Mouse (Mus musculus) heart, embryonic 13.5 days (tissue): ENCODE measurements at regions not wholly inside any gene's neighbourhood (a gene's known extent, or its start where the extent isn't known, plus 50 kb on each side); places are given as distances from the start of the nearest gene placed in this dataset.

Experiments used
- ATAC-seq: fragments of 200-750 bp; cut with Nextera tagmentation; 2 replicates; pipeline ENCODE4 v1.8.0; 2017; ENCODE audit warnings: moderate TSS enrichment; ENCODE audit not compliant: insufficient number of reproducible peaks, low FRiP score, low TSS enrichment; ENCODE audit errors: extremely low read depth
- H3K27ac ChIP-seq: fragments of 300-500 bp; sonication (generic); replicated peaks from 2 replicates; pipeline ENCODE4 v1.5.1; 2015; ENCODE audit warnings: moderate library complexity, mild to moderate bottlenecking, inconsistent platforms
- H3K27me3 ChIP-seq: fragments of 300-500 bp; sonication (generic); replicated peaks from 2 replicates; pipeline ENCODE4 v1.6.1; 2015; ENCODE audit warnings: mild to moderate bottlenecking, inconsistent platforms
- H3K36me3 ChIP-seq: fragments of 300-500 bp; sonication (generic); 2 replicates; pipeline ENCODE4 v1.6.1; 2015; ENCODE audit warnings: mild to moderate bottlenecking, inconsistent platforms
- H3K4me1 ChIP-seq: fragments of 300-500 bp; sonication (generic); 2 replicates; pipeline ENCODE4 v1.6.1; 2015; ENCODE audit warnings: inconsistent platforms
- H3K4me2 ChIP-seq: fragments of 300-500 bp; sonication (generic); 2 replicates; pipeline ENCODE4 v1.6.1; 2015; ENCODE audit warnings: inconsistent platforms, mild to moderate bottlenecking, moderate library complexity
- H3K4me3 ChIP-seq: fragments of 300-500 bp; sonication (generic); 2 replicates; pipeline ENCODE4 v1.5.1; 2015; ENCODE audit warnings: moderate library complexity, mild to moderate bottlenecking, inconsistent platforms
- H3K9ac ChIP-seq: fragments of 300-500 bp; sonication (generic); 2 replicates; pipeline ENCODE4 v1.6.1; 2015; ENCODE audit warnings: inconsistent platforms, mild to moderate bottlenecking, moderate library complexity
- H3K9me3 ChIP-seq: fragments of 300-500 bp; sonication (generic); 2 replicates; pipeline ENCODE4 v1.6.1; 2016; ENCODE audit warnings: inconsistent platforms
- WGBS: fragments of 180-500 bp; shearing (Covaris S2); methylation state at CpG from one replicate; pipeline ENCODE4 v1.1.7; 2015; ENCODE audit warnings: mixed read lengths; 5-methylcytosine and 5-hydroxymethylcytosine counted together

DNA sequence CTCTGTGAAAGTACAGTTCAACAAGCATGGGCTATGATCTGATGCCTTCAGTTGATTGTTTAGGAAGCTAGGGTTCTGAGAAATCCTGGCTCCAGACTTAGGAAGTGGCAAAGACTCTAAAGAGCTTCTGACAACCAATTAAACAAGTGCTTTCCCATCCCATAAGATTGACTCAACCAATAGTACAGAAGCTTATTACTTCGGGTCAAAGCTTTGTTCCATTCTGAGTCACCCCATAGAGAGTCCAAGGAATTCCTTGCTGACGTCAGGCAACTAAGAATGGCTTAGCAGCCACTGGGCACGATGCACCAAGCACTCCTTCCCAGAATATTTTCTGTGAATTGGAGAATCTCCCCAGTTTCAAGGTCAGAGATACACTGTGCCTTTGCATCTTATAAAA, 59.0 kb upstream of the Ntm start:
- Histone ChIP-seq H3K9me3 (no peaks in the 10 kb centered on the region), H3K4me2 (no peak overlapping the region), H3K27ac (no peak overlapping the region), H3K27me3 (no peaks in the 10 kb centered on the region), H3K4me3 (no peak overlapping the region), H3K9ac (no peak overlapping the region), H3K4me1 (peaks cover 15% of the 10 kb centered on the region), H3K36me3 (no peaks in the 10 kb centered on the region)
- ATAC-seq = no peak
- 53% methylated on average over 3 of the region's 3 CpGs for WGBS

DNA sequence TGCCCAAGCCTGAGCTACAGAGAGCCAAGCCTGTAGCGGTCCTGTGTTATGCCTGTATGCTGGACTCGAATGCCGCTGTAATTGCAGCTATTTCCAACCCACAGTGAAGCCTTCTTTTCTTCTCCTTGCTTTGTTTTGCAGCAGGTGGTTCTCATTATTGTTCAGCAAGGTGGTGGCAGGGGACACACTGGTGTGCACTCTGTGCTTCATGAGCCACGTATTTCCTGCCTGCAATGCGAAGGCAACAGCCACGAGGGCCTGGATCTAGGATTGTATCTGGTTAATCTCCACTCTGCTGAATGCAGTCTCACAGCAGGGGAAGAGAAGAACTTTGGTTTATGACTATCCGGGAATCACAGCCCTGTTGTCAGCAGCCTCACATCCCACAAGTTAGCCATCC, 62.3 kb upstream of the Ntm start:
- H3K4me1 ChIP-seq = peaks cover 19% of the 10 kb centered on the region
- no peaks in the 10 kb centered on the region for H3K9me3 ChIP-seq
- no peak overlapping the region for H3K4me2 ChIP-seq
- H3K4me3 ChIP-seq = no peak overlapping the region
- WGBS = 57% methylated on average over 7 of the region's 7 CpGs
- H3K9ac ChIP-seq = no peak overlapping the region
- no peaks in the 10 kb centered on the region for H3K36me3 ChIP-seq
- no peaks in the 10 kb centered on the region for H3K27me3 ChIP-seq
- no peak overlapping the region for H3K27ac ChIP-seq
- no peak for ATAC-seq

DNA sequence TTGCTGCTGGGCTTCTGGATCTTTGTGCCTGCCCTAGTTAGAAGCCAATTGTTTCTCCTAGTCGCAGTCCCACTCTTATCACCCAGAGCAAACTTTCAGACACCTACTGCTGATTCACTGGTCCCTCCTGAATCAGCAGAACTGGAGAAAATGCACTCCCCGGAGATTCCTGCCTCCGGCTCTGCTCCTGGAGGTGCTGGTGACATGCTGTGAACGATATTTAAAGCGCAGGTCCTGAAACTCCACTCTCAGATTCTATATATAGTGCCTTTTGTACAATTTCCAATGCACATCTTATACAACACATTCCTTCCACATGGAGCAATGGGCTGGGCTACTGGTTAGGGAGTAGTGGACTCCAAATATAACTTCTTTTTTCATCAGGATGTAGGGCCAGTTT, 64.0 kb upstream of the Ntm start:
- Histone ChIP-seq H3K9me3 (no peaks in the 10 kb centered on the region), H3K36me3 (no peaks in the 10 kb centered on the region), H3K4me2 (peak overlapping the region; percentile 42), H3K27ac (peak overlapping the region; percentile 80), H3K4me1 (peaks cover 19% of the 10 kb centered on the region), H3K4me3 (no peak overlapping the region), H3K27me3 (no peaks in the 10 kb centered on the region), H3K9ac (peak overlapping the region; percentile 20; the same call in 1 of the 2 replicates)
- peak; percentile 37; the same call in 1 of the 2 replicates for ATAC-seq
- 14% methylated on average over 5 of the region's 5 CpGs for WGBS

DNA sequence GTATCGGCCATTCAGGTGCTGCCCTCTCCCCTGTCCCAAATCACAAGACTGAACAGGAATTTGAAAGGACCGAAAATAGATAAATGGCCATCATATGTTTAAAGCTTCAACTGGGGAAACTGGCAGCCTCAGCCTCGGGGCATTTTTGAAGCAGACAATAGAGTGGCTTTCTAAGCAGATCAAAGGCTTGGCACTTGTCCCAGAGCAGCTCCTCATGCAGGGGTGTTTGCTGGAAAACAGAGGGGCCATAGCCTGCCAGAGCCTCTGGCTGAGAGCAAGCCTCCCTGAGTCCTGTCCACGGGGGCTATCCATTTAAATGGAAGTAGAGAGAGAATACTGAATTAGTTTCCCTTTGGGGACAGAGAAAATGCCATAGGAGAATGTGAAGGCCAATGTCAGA, 77.5 kb upstream of the Ntm start:
- WGBS = 28% methylated on average over 4 of the region's 4 CpGs
- ATAC-seq = no peak
- Histone ChIP-seq H3K9ac (no peak overlapping the region), H3K4me1 (peaks cover 12% of the 10 kb centered on the region), H3K27me3 (no peaks in the 10 kb centered on the region), H3K9me3 (no peaks in the 10 kb centered on the region), H3K4me2 (no peak overlapping the region), H3K36me3 (no peaks in the 10 kb centered on the region), H3K4me3 (no peak overlapping the region), H3K27ac (no peak overlapping the region)

DNA sequence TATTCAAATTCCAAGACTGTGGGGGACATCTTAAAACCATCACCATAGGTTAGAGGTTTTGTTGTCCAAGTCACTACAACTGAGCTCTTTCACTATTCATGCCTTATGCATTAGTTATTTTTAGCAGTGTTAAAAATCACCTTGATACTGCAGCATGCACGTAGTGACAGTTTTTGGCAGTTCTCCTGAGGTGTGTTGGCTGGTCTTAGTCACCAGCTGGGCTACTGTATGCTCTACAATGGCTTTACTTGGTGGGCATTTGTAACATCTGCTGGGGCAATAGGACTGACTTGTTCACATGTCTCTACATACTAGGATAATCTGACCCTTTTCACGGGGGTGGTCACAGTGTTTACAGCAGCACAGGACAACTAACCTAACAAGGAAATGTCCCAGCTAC, 101.6 kb upstream of the Ntm start:
- Histone ChIP-seq H3K4me2 (no peak overlapping the region), H3K4me1 (peaks cover 6% of the 10 kb centered on the region), H3K9ac (no peak overlapping the region), H3K27ac (no peak overlapping the region), H3K4me3 (no peak overlapping the region), H3K9me3 (no peaks in the 10 kb centered on the region), H3K27me3 (no peaks in the 10 kb centered on the region), H3K36me3 (no peaks in the 10 kb centered on the region)
- 59% methylated on average over 2 of the region's 2 CpGs for WGBS
- ATAC-seq = no peak

DNA sequence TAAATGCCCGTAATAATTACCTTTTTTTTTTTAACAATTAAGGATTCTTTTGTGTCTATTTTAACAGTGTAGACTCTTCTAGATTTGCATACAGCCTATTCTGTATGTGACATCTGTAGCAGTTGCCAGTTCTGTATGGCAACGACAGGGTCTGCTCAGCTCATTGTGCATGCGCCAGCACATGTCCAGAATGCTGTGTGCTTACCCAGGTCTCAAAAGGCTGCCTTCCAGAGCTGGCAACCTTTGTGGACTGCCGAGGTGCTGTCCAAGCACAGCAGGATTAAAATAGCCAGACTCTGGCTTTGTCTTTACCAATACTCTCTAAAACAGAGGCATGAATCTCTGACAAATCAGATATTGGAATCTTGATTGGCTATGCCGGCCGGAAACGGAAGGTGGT, 105.0 kb upstream of the Ntm start:
- H3K9ac ChIP-seq = no peak overlapping the region
- ATAC-seq = no peak
- no peaks in the 10 kb centered on the region for H3K9me3 ChIP-seq
- WGBS = 73% methylated on average over 7 of the region's 7 CpGs
- no peak overlapping the region for H3K4me3 ChIP-seq
- H3K27me3 ChIP-seq = no peaks in the 10 kb centered on the region
- no peak overlapping the region for H3K4me2 ChIP-seq
- no peaks in the 10 kb centered on the region for H3K36me3 ChIP-seq
- no peaks in the 10 kb centered on the region for H3K4me1 ChIP-seq
- no peak overlapping the region for H3K27ac ChIP-seq

DNA sequence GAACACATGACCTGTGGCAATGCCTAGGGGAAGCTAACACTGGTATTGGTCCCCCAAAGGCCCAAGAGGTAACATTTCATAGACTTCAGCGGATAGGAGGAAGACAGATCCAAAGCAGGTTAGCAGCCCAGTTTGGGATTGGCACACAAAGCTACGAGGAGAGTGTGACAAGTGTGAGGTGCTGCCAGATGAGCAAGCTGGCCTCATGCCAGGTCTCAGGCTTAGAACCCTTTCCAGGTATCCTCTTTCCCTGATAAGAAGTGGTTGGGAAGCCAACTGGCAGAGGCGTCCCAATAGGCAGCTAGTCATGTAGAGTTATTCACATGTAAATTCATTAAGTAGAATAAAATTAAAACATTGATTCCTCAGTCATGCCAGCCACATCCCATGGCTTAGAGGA, 112.3 kb upstream of the Ntm start:
- Histone ChIP-seq H3K36me3 (no peaks in the 10 kb centered on the region), H3K4me2 (no peak overlapping the region), H3K4me1 (peaks cover 7% of the 10 kb centered on the region; the same call in 1 of the 2 replicates), H3K9me3 (no peaks in the 10 kb centered on the region), H3K4me3 (no peak overlapping the region), H3K27ac (no peak overlapping the region), H3K9ac (no peak overlapping the region), H3K27me3 (no peaks in the 10 kb centered on the region)
- ATAC-seq = no peak
- 39% methylated on average over 3 of the region's 3 CpGs for WGBS

DNA sequence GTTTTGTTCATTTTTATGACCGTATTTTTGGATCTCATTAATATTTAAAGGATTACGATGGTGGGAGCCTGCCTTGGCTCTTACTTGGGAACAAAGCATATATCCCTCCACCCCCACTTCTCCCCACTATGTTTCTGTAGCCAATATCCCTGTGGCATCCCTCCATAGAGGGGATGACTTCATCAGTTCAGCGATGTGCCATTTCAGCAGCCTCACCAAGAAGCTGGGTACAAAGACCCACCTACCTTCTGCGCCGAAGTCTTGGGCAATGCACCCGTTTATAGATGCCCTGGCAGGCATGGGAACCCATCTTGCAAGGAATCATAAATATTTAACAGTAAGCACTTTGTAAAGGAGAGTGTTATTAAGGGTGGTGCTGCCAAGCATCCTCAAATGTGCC, 113.1 kb upstream of the Ntm start:
- H3K9ac ChIP-seq = no peak overlapping the region
- H3K27ac ChIP-seq = no peak overlapping the region
- no peaks in the 10 kb centered on the region for H3K9me3 ChIP-seq
- no peak overlapping the region for H3K4me3 ChIP-seq
- no peaks in the 10 kb centered on the region for H3K27me3 ChIP-seq
- no peak for ATAC-seq
- WGBS = 85% methylated on average over 6 of the region's 6 CpGs
- H3K36me3 ChIP-seq = no peaks in the 10 kb centered on the region
- H3K4me1 ChIP-seq = peaks cover 7% of the 10 kb centered on the region; the same call in 1 of the 2 replicates
- no peak overlapping the region for H3K4me2 ChIP-seq

DNA sequence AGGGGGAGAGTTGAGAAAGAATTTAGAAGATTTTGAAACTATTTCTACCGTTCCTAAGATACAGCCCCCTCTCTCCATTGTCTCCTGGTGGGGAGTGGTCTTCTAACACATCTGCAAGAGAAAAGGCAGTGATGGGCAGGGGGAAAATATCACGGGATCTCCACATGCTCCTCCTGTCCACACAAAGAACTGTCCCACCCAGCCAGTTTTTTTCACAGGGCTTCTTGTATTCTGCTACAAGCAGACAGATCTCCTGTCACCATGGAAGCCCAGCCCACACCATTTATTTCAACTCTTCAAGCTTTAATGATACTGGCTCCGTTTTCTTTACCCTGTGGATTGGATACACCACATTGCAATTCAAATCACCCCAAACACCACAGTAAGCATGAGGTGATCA, 113.5 kb upstream of the Ntm start:
- H3K27me3 ChIP-seq = no peaks in the 10 kb centered on the region
- peaks cover 7% of the 10 kb centered on the region; the same call in 1 of the 2 replicates for H3K4me1 ChIP-seq
- no peaks in the 10 kb centered on the region for H3K36me3 ChIP-seq
- no peaks in the 10 kb centered on the region for H3K9me3 ChIP-seq
- H3K9ac ChIP-seq = no peak overlapping the region
- H3K27ac ChIP-seq = no peak overlapping the region
- WGBS = 34% methylated on average over 3 of the region's 3 CpGs
- H3K4me2 ChIP-seq = no peak overlapping the region
- H3K4me3 ChIP-seq = no peak overlapping the region
- no peak for ATAC-seq

DNA sequence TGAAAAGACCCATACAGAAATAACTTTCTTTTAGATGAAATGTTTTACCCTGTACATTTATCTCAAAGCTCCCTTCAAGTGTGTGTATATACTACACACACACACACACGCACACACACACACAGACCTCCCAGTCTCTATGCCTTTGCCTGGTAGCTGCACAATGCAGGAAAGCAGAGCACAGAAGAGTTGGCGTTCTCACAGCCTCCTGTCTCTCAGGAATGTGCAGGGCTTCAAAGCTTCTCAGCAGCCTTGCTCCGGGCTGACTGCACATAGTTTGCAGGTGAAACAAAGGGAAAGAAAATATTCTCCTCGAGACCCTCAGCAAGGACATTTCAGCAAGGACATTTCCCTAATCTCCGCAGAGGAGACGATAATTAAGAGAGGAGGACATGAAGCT, 139.0 kb upstream of the Ntm start:
- Histone ChIP-seq H3K27me3 (no peaks in the 10 kb centered on the region), H3K36me3 (no peaks in the 10 kb centered on the region), H3K27ac (no peak overlapping the region), H3K9me3 (no peaks in the 10 kb centered on the region), H3K4me3 (no peak overlapping the region), H3K9ac (no peak overlapping the region), H3K4me2 (no peak overlapping the region), H3K4me1 (peaks cover 14% of the 10 kb centered on the region)
- WGBS = 33% methylated on average over 6 of the region's 6 CpGs
- no peak for ATAC-seq

DNA sequence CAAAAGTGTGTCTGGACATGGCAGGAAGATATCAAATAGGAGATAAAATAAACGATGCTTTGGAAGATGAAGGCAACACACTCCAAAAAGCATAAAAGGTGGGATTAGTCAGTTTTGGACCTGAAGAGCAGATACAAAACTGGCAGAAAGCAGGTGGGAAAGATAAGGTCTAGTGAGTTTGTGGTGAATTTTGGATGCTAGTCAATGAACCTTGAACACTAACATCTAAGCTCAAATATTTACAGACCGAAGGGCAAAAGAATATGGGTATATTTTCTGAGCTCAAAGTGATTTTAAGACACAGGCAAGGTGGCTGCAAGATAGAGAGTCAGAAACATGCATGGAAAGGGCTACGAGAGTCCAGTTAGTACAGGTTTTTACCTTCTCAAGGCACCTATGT, 159.4 kb upstream of the Ntm start:
- Histone ChIP-seq H3K27me3 (no peaks in the 10 kb centered on the region), H3K27ac (no peak overlapping the region), H3K36me3 (no peaks in the 10 kb centered on the region), H3K9me3 (no peaks in the 10 kb centered on the region), H3K9ac (no peak overlapping the region), H3K4me1 (no peaks in the 10 kb centered on the region), H3K4me2 (no peak overlapping the region), H3K4me3 (no peak overlapping the region)
- ATAC-seq = no peak
- 76% methylated on average over 3 of the region's 3 CpGs for WGBS

DNA sequence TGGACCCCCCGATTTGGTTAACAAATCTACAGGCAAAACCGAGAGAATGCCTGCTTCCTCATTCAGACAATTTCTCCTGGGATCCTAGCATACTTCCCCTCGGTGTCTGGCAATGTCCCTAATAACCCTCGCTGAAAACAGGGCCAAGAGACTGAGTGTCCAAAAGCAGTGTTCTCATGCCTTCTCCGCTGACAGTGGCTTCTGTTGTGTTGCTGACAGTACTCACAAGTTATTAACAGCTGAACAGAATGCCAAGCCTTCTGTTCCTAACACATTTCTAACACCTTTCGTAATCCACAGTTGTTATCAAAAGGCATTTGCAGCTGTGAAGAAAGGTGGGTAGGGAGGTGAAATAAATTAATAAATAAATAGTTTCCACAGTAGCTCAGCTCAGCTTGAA, 166.2 kb upstream of the Ntm start:
- H3K36me3 ChIP-seq = no peaks in the 10 kb centered on the region
- H3K4me1 ChIP-seq = 0 out of 2 replicates have a peak, but pooled peaks cover 8% of the 10 kb centered on the region
- no peak overlapping the region for H3K4me2 ChIP-seq
- 48% methylated on average over 6 of the region's 6 CpGs for WGBS
- H3K27ac ChIP-seq = no peak overlapping the region
- no peak for ATAC-seq
- no peak overlapping the region for H3K9ac ChIP-seq
- H3K27me3 ChIP-seq = no peaks in the 10 kb centered on the region
- no peaks in the 10 kb centered on the region for H3K9me3 ChIP-seq
- H3K4me3 ChIP-seq = no peak overlapping the region
